Mouse (Mus musculus): Measurements from ENCODE around the gene Mbd3.

DNA sequence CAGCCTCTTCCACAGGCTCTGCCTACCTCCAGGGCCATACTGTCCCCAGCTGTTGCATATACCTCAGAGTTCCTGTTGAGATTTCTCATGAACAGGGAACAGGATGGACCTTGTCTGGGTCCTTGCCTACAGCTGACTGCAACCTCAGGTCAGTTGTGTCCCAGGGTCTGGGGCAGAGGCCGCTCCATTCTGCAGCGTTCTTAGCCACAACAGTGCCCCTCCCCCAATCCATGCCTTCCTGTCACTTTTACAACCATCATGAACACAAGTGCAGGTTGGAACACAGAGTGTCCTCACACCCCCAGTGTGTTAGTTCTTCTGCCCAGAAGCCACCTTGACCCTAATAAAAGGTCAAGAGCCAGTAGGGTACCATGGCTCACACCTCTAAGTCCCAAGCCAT is 10.6 kb downstream of the Mbd3 start:
- TF ChIP-seq POLR2A (IDR thresholded peaks at IDR 0.05; ENCODE audit: low read depth, low read length) (no peak), CTCF (IDR thresholded peaks at IDR 0.05; ENCODE audit: extremely low read depth, insufficient read depth, insufficient read length, insufficient replicate concordance) (no peak)

All from spleen, adult 2 months (tissue).